Mouse (Mus musculus) heart, embryonic 13.5 days (tissue): ENCODE data around the gene Entpd8. TPM values are rescaled to one million over a fixed set of nuclear protein-coding genes. Genes with fewer than 3 reads are reported as not detected.
A peak's percentile ranks its signal among the peaks of the same experiment; 100 is the strongest.

ENCODE experiments used
- ATAC-seq: fragments of 200-750 bp; cut with Nextera tagmentation; 2 replicates; pipeline ENCODE4 v1.8.0; 2017; ENCODE audit warnings: moderate TSS enrichment; ENCODE audit not compliant: insufficient number of reproducible peaks, low FRiP score, low TSS enrichment; ENCODE audit errors: extremely low read depth
- H3K27ac ChIP-seq: fragments of 300-500 bp; sonication (generic); replicated peaks from 2 replicates; pipeline ENCODE4 v1.5.1; 2015; ENCODE audit warnings: moderate library complexity, mild to moderate bottlenecking, inconsistent platforms
- H3K27me3 ChIP-seq: fragments of 300-500 bp; sonication (generic); replicated peaks from 2 replicates; pipeline ENCODE4 v1.6.1; 2015; ENCODE audit warnings: mild to moderate bottlenecking, inconsistent platforms
- H3K36me3 ChIP-seq: fragments of 300-500 bp; sonication (generic); 2 replicates; pipeline ENCODE4 v1.6.1; 2015; ENCODE audit warnings: mild to moderate bottlenecking, inconsistent platforms
- H3K4me1 ChIP-seq: fragments of 300-500 bp; sonication (generic); 2 replicates; pipeline ENCODE4 v1.6.1; 2015; ENCODE audit warnings: inconsistent platforms
- H3K4me2 ChIP-seq: fragments of 300-500 bp; sonication (generic); 2 replicates; pipeline ENCODE4 v1.6.1; 2015; ENCODE audit warnings: inconsistent platforms, mild to moderate bottlenecking, moderate library complexity
- H3K4me3 ChIP-seq: fragments of 300-500 bp; sonication (generic); 2 replicates; pipeline ENCODE4 v1.5.1; 2015; ENCODE audit warnings: moderate library complexity, mild to moderate bottlenecking, inconsistent platforms
- H3K9ac ChIP-seq: fragments of 300-500 bp; sonication (generic); 2 replicates; pipeline ENCODE4 v1.6.1; 2015; ENCODE audit warnings: inconsistent platforms, mild to moderate bottlenecking, moderate library complexity
- H3K9me3 ChIP-seq: fragments of 300-500 bp; sonication (generic); 2 replicates; pipeline ENCODE4 v1.6.1; 2016; ENCODE audit warnings: inconsistent platforms
- WGBS: fragments of 180-500 bp; shearing (Covaris S2); methylation state at CpG from one replicate; pipeline ENCODE4 v1.1.7; 2015; ENCODE audit warnings: mixed read lengths; 5-methylcytosine and 5-hydroxymethylcytosine counted together
- microRNA-seq: library from miRNA; unstranded; fragments of <30 nt; microRNA quantifications from one replicate; pipeline ENCODE4, GENCODE M21; 2016
- polyA plus RNA-seq: library from polyadenylated mRNA; unstranded; fragments of >200 nt; fragmentation: Nextera tagmentation; extraction: Ambion mirVana; gene quantifications from 2 replicates; pipeline ENCODE4 v1.2.1, GENCODE M21; 2015

Entpd8 gene
- polyA plus RNA-seq, 1 experiment from 2014 or later = not detected

DNA sequence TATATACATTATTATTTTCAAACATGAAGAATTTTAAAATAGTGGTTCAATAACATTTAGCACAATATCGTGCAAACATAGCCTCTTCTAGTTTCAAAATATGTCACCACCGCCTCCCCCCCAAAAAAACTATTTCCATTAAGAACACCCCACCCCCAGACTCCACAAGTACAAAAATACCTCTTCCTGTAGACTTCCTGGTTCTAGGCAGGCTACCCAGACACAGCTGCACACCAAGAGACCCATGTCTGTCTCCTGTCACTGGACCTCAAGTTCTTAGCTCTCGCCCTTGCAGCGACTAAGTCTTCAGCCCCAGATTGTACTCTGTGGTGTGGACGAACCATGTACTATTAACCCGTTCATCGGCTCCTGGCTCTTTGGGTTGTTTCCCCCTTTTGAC, 40.9 kb downstream of the Entpd8 start:
- no peaks in the 10 kb centered on the region for H3K27me3 ChIP-seq
- no peak overlapping the region for H3K4me3 ChIP-seq
- H3K4me1 ChIP-seq = peaks cover 5% of the 10 kb centered on the region
- H3K27ac ChIP-seq = no peak overlapping the region
- H3K4me2 ChIP-seq = no peak overlapping the region
- 66% methylated on average over 7 of the region's 7 CpGs for WGBS
- no peaks in the 10 kb centered on the region for H3K9me3 ChIP-seq
- no peak overlapping the region for H3K9ac ChIP-seq
- H3K36me3 ChIP-seq = no peaks in the 10 kb centered on the region
- ATAC-seq = no peak

DNA sequence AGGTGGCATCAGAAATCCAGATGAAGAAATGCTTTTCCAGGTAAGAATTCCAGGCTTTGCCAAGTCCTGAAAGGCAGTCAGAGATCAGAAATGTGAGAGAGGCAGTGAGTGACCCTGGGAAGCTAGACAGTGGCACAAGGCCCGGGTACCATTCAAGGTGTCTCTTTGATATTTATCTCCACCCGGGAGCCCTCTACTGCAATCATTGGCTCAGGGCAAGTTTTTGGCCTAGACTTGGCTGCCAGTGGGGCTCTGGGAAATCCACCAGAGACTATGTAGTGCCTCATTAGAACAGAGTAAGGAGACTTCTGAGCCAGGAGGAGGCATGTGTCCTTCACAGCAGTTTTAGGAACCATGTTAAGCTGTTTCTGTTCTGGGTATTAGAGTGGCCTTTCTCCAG, 42.6 kb downstream of the Entpd8 start:
- ATAC-seq = no peak
- Histone ChIP-seq H3K27me3 (no peaks in the 10 kb centered on the region), H3K27ac (no peak overlapping the region), H3K9me3 (no peaks in the 10 kb centered on the region), H3K36me3 (no peaks in the 10 kb centered on the region), H3K4me1 (peaks cover 21% of the 10 kb centered on the region), H3K4me2 (no peak overlapping the region), H3K4me3 (no peak overlapping the region), H3K9ac (no peak overlapping the region)
- 52% methylated on average over 2 of the region's 2 CpGs for WGBS

DNA sequence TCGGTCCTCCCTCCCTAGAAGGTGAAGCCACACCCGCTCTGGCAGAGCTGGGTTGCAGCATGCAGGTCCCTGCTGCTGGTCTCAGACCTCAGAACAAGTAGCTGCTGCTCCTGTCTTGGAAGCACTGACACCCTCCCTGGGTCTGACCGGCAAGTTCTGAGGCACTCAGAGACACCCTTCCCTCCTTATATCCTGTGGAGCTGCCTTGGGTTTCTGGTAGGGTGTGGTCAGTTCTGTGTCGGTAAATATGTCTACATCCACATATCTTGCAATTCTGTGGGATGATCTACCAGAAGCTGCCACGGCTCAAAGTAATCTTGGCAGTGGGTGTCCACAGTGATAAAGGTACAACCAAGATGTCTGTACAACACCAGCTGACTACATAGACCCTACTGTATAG, 43.4 kb downstream of the Entpd8 start:
- H3K9ac ChIP-seq = no peak overlapping the region
- peaks cover 29% of the 10 kb centered on the region for H3K4me1 ChIP-seq
- no peak overlapping the region for H3K4me3 ChIP-seq
- no peak overlapping the region for H3K27ac ChIP-seq
- H3K9me3 ChIP-seq = no peaks in the 10 kb centered on the region
- 67% methylated on average over 5 of the region's 5 CpGs for WGBS
- no peaks in the 10 kb centered on the region for H3K36me3 ChIP-seq
- no peaks in the 10 kb centered on the region for H3K27me3 ChIP-seq
- H3K4me2 ChIP-seq = no peak overlapping the region
- ATAC-seq = no peak

DNA sequence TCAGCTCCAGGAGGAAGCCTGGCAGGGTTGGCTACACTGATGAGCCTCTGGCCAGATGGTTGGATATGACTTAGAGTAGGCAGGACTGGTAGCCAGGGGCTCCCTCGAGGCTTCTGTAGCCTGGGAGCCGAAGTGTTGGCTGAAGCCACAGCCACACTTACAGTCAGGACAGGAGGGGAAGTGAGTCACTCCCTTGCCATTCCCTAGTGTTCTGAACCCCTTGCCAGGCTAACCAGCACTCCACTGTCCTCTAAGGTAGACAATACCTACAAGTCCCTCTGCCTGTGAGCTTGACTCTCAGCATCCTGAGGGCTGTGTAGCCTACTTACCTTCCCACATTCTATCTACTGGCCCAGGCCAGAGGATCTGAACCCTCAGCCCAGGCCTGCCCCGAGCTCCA, 44.3 kb downstream of the Entpd8 start:
- Histone ChIP-seq H3K9me3 (no peaks in the 10 kb centered on the region), H3K4me1 (peaks cover 38% of the 10 kb centered on the region), H3K4me2 (no peak overlapping the region), H3K36me3 (no peaks in the 10 kb centered on the region), H3K9ac (no peak overlapping the region), H3K4me3 (no peak overlapping the region), H3K27ac (no peak overlapping the region), H3K27me3 (no peaks in the 10 kb centered on the region)
- ATAC-seq = no peak
- 55% methylated on average over 3 of the region's 3 CpGs for WGBS

DNA sequence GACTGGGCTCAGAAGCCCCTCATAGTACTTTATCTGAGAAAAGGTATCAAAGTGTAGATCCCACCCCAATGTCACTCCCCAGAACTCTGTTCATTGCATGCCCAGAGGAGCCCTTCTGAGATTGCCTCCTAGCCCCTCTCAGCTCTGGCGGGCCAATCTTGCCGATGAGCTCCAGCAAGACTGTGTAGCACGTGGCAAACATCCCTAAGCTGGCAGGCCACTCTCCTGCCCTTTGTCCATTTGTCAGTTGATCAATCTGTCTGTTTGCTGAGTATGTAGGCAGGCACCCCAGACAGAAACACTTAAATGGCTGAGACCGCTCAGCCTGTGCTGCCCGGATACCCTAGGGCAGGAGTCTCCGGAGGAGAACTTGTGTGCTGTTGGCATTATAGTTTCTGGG, 45.0 kb downstream of the Entpd8 start:
- Histone ChIP-seq H3K4me1 (peaks cover 39% of the 10 kb centered on the region), H3K4me3 (no peak overlapping the region), H3K9me3 (no peaks in the 10 kb centered on the region), H3K27me3 (no peaks in the 10 kb centered on the region), H3K27ac (no peak overlapping the region), H3K36me3 (no peaks in the 10 kb centered on the region), H3K9ac (no peak overlapping the region), H3K4me2 (no peak overlapping the region)
- 87% methylated on average over 6 of the region's 6 CpGs for WGBS
- no peak for ATAC-seq

DNA sequence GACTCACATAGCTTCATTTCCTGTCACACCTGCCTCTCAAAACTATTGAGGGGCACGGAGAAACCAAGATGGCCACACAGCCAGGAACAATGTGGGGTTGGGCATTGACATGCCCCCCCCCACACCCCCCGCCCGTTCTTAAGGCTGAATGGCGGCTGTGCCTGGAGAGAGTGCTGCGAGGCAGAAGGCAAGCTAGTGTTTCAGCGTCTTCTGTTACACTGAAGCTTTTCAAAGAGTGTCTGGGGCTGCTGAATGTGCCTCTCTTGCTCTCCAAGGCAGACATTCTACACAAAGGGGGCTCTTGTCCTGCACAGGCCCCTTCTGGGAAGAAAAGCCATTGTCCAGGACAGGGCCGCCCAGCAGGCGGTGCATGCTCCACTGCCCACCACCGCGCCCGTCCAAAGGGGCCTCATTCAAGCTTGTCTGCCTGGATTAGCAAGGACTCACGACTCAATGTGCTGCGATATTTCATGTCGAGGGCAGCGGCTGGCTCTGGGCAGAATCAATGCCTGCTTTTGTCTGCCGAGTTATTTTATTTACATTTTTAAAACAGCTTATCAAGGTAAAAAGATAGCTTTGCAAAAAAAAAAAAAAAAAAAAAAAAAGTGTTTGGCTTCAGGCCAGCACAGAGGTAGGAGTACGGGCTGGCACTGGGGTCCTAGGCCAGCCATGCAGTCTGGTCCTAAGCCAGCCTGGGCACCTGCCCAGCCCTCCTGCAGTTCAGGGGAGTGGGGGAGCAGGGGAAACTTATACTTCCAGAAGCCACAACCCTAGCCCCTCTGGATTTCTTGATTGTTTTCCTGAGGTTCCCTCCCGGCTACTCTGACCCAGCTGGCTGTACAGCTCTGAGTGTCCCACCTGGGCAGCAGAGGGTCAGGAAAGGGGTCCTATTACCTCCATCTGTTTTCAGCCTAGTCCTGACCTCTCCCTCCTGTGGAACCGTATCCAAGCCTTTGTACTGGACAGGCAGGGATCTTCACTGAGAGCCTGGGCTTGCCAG, 46.2 kb downstream of the Entpd8 start:
- no peak for ATAC-seq
- H3K9me3 ChIP-seq = no peaks in the 10 kb centered on the region
- H3K27me3 ChIP-seq = no peaks in the 10 kb centered on the region
- no peak overlapping the region for H3K4me2 ChIP-seq
- peak overlapping the region; percentile 49 for H3K27ac ChIP-seq
- 49% methylated on average over 19 of the region's 19 CpGs for WGBS
- H3K9ac ChIP-seq = 0 out of 2 replicates have a peak overlapping the region, but pooled peaks have one; percentile 28
- no peak overlapping the region for H3K4me3 ChIP-seq
- H3K36me3 ChIP-seq = no peaks in the 10 kb centered on the region
- peaks cover 39% of the 10 kb centered on the region for H3K4me1 ChIP-seq

DNA sequence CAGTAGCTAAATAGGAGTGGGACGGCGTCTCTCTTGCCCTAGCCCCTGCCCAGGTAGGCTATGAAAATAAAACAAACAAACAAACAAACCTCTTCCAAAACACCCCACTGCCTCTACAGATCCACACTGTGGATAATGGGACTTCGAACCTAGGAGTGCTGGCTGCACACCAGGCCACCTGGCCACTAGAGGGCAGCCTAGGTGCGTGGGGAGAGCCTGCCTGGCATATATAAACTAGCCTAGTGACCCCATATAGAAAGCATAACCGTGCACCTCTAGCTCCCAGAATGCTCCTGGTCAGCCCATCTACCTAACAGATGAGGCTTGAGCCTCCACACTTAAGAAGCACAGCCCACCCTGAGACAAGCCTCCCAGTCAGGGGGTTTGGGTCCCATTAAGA, 47.1 kb downstream of the Entpd8 start:
- Histone ChIP-seq H3K4me3 (no peak overlapping the region), H3K36me3 (no peaks in the 10 kb centered on the region), H3K9me3 (no peaks in the 10 kb centered on the region), H3K4me1 (peaks cover 42% of the 10 kb centered on the region), H3K4me2 (no peak overlapping the region), H3K9ac (peak overlapping the region; percentile 71), H3K27me3 (no peaks in the 10 kb centered on the region), H3K27ac (peak overlapping the region; percentile 94)
- 40% methylated on average over 5 of the region's 5 CpGs for WGBS
- peak; percentile 14; the same call in 1 of the 2 replicates for ATAC-seq

DNA sequence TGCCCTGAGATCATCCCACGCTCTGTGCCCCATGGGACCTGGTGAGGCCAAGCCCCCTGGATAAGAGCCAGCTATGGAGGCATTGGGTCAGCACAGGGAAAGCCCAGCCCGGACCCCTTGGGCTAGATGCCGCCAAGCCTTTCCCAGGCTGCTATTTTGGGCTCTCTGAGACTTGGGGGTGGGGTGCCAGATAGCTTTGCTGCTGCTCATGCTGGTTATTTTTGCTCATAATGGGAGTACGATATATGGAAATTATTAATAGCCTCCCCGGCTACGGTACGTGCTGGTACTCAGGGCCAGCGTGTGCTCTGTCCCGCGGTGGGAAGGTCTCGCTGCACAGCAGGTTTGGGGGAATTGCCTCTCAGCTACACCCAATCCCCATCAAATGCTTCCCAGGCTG, 48.0 kb downstream of the Entpd8 start:
- Histone ChIP-seq H3K9me3 (no peaks in the 10 kb centered on the region), H3K9ac (peak overlapping the region; percentile 71), H3K4me3 (no peak overlapping the region), H3K4me2 (peak overlapping the region; percentile 46), H3K27ac (peak overlapping the region; percentile 94), H3K36me3 (no peaks in the 10 kb centered on the region), H3K27me3 (no peaks in the 10 kb centered on the region), H3K4me1 (peaks cover 42% of the 10 kb centered on the region)
- ATAC-seq = peak; percentile 45; the same call in 1 of the 2 replicates
- WGBS = 33% methylated on average over 11 of the region's 11 CpGs

DNA sequence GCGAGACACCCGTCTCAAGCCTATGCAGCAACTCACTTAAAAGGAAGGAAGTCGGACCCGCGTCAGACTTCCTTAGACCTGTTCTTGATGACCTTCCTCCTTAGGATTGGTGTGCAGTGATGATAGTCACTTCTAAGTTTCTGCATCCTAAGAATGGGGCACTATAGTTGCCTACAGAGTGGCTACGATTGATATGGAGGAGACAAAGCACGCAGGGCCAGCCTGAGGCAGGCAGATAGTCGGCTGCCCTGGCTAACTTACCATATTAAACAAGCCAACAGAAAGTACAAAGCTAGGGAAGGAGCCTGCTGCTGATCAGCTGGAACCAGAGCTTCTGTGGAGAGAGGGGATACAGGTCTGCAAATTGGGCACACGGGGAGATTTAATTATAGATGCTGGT, 51.5 kb downstream of the Entpd8 start:
- H3K4me2 ChIP-seq = no peak overlapping the region
- H3K9me3 ChIP-seq = no peaks in the 10 kb centered on the region
- H3K4me3 ChIP-seq = no peak overlapping the region
- no peak for ATAC-seq
- WGBS = 64% methylated on average over 9 of the region's 9 CpGs
- no peak overlapping the region for H3K27ac ChIP-seq
- no peaks in the 10 kb centered on the region for H3K27me3 ChIP-seq
- no peaks in the 10 kb centered on the region for H3K36me3 ChIP-seq
- H3K9ac ChIP-seq = no peak overlapping the region
- peaks cover 32% of the 10 kb centered on the region for H3K4me1 ChIP-seq

Small RNA genes lying within 50 kb of the gene (microRNA-seq; reads per million reads assigned to microRNA genes)
- gene Gm24328 (not detected), gene Mir7664 (not detected)

Other genes with a start within 250 kb of the Entpd8 start
- gene Ehmt1, start 160.7 kb upstream of the Entpd8 start, polyA plus RNA-seq = 52.3 and 55.5 TPM in 2 replicates
- gene Arrdc1, start 145.1 kb upstream of the Entpd8 start, polyA plus RNA-seq = 14.3 and 15.0 TPM in 2 replicates
- gene Zmynd19, start 130.5 kb upstream of the Entpd8 start, polyA plus RNA-seq = 8.1 and 10.0 TPM in 2 replicates
- 18.5 and 20.0 TPM in 2 replicates for gene Dph7, start 117.9 kb upstream of the Entpd8 start, polyA plus RNA-seq
- 109 and 125 TPM in 2 replicates for gene Mrpl41, start 105.2 kb upstream of the Entpd8 start, polyA plus RNA-seq
- 7.7 and 8.7 TPM in 2 replicates for gene Pnpla7, start 104.3 kb upstream of the Entpd8 start, polyA plus RNA-seq
- gene Nsmf, start 25.9 kb upstream of the Entpd8 start, polyA plus RNA-seq = 49.4 and 51.0 TPM in 2 replicates
- 0.09 TPM in 1 of 2 replicates, not detected in the other for gene Noxa1, start 14.8 kb downstream of the Entpd8 start, polyA plus RNA-seq
- gene Nrarp, start 100.5 kb downstream of the Entpd8 start, polyA plus RNA-seq = 7.7 and 8.2 TPM in 2 replicates
- 6.4 and 6.9 TPM in 2 replicates for gene Tor4a, start 116.6 kb downstream of the Entpd8 start, polyA plus RNA-seq
- 68.8 and 72.8 TPM in 2 replicates for gene Nelfb, start 131.2 kb downstream of the Entpd8 start, polyA plus RNA-seq
- not detected in 2 replicates for gene Stpg3, start 134.3 kb downstream of the Entpd8 start, polyA plus RNA-seq
- gene Fam166a, start 138.4 kb downstream of the Entpd8 start, polyA plus RNA-seq = not detected in 2 replicates
- 402 and 437 TPM in 2 replicates for gene Tubb4b, start 144.4 kb downstream of the Entpd8 start, polyA plus RNA-seq
- not detected in 2 replicates for gene Slc34a3, start 154.1 kb downstream of the Entpd8 start, polyA plus RNA-seq
- not detected in 2 replicates for gene Rnf224, start 156.5 kb downstream of the Entpd8 start, polyA plus RNA-seq
- 6.6 and 7.2 TPM in 2 replicates for gene Rnf208, start 162.0 kb downstream of the Entpd8 start, polyA plus RNA-seq
- not detected in 2 replicates for gene Cysrt1, start 162.1 kb downstream of the Entpd8 start, polyA plus RNA-seq
- 2.1 and 2.9 TPM in 2 replicates for gene AL732309.1, start 166.6 kb downstream of the Entpd8 start, polyA plus RNA-seq
- gene Tmem203, start 175.1 kb downstream of the Entpd8 start, polyA plus RNA-seq = 15.5 and 15.9 TPM in 2 replicates
- gene Tprn, start 182.3 kb downstream of the Entpd8 start, polyA plus RNA-seq = 3.5 and 4.3 TPM in 2 replicates
- gene Ssna1, start 192.1 kb downstream of the Entpd8 start, polyA plus RNA-seq = 144 and 158 TPM in 2 replicates
- gene Anapc2, start 192.2 kb downstream of the Entpd8 start, polyA plus RNA-seq = 77.3 and 82.5 TPM in 2 replicates
- not detected in 2 replicates for gene Tmem210, start 207.8 kb downstream of the Entpd8 start, polyA plus RNA-seq
- not detected in 2 replicates for gene Lrrc26, start 209.6 kb downstream of the Entpd8 start, polyA plus RNA-seq
- 0.09 and 0.16 TPM in 2 replicates for gene Grin1, start 238.9 kb downstream of the Entpd8 start, polyA plus RNA-seq